Mouse (Mus musculus): ENCODE measurements around the gene Lxn. TPM values are rescaled to one million over a fixed set of nuclear protein-coding genes. Genes with fewer than 3 reads are reported as not detected.
A peak's percentile ranks its signal among the peaks of the same experiment; 100 is the strongest.

Lxn gene
- polyA plus RNA-seq, 1 experiment from 2014 or later, result 103 TPM

DNA sequence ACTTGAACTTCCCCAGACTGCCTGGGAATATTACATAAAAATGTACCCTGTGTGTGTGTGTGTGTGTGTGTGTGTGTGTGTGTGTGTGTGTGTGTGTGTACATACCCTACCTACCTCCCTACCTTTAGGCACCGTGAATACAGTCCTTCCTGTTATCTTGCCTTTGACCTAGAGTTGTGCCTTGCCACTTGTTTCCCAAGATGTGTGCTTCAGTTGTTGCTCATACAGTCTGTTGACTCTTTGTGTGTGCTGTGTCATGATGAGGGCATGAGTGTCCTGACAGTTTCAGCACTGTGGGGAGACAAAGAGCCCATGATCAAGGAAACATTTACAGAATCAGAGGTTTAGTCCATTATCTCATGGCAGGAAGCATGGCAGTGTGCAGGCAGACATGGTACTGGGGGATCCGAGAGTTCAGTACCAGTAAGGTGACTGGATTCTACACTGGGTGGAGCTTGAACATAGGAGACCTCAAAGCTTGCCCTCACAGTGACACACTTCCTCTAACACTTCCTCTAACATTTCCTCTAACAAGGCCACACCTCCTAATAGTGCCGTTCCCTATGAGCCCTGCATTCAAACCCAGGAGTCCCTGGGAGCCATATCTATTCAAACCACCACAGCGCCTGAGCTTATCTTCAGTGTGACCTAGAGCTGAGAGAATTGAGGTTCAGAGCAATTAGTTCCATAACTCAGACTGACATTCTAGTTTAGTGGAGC, 7.8 kb upstream of the Lxn start:
- ATAC-seq (ENCODE audit: insufficient number of reproducible peaks, insufficient read depth, low FRiP score, low read depth), result no peak
- no peaks in the 10 kb centered on the region for H3K27me3 ChIP-seq (ENCODE audit: control insufficient read depth, insufficient read depth, low read length)
- 78% methylated on average over 4 of the region's 4 CpGs for WGBS
- H3K9ac ChIP-seq (replicated peaks; ENCODE audit: low read depth, low read length), result no peak overlapping the region
- no peaks in the 10 kb centered on the region for H3K9me3 ChIP-seq (ENCODE audit: control insufficient read depth, low read depth, low read length)
- no peak overlapping the region for H3K27ac ChIP-seq (ENCODE audit: low read length)
- H3K36me3 ChIP-seq (ENCODE audit: control insufficient read depth, insufficient read depth, low read length), result peaks cover 18% of the 10 kb centered on the region
- H3K4me3 ChIP-seq (ENCODE audit: low read depth, low read length), result no peak overlapping the region
- no peak overlapping the region for H3K4me2 ChIP-seq (replicated peaks; ENCODE audit: low read depth, low read length)
- H3K4me1 ChIP-seq (ENCODE audit: control insufficient read depth, insufficient read depth, low read length), result no peaks in the 10 kb centered on the region

DNA sequence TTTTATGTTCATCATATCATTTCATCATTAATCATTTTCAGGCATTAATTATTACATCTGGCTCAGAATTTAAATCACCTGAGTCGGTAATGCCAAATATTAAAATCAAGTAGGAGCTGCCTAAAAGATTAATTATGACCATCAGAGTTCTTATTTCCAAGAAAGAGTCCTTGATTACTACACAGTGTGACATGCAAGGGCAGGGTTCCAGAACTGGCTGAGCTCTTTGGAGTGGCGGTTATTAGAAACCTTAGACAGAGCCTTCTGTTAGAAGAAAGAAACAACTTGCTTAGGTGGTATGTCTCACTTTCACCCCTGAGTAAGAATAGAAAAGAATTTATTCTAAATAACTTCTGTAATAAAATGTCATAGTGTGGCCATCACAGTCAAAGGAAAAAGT, 3.6 kb upstream of the Lxn start:
- no peaks in the 10 kb centered on the region for H3K27me3 ChIP-seq (ENCODE audit: control insufficient read depth, insufficient read depth, low read length)
- WGBS, result 90% methylated on average over 2 of the region's 2 CpGs
- H3K4me3 ChIP-seq (ENCODE audit: low read depth, low read length), result no peak overlapping the region
- H3K36me3 ChIP-seq (ENCODE audit: control insufficient read depth, insufficient read depth, low read length), result peaks cover 11% of the 10 kb centered on the region; the same call in 1 of the 2 replicates
- no peak for ATAC-seq (ENCODE audit: insufficient number of reproducible peaks, insufficient read depth, low FRiP score, low read depth)
- H3K27ac ChIP-seq (ENCODE audit: low read length), result no peak overlapping the region
- H3K9me3 ChIP-seq (ENCODE audit: control insufficient read depth, low read depth, low read length), result no peaks in the 10 kb centered on the region
- H3K4me1 ChIP-seq (ENCODE audit: control insufficient read depth, insufficient read depth, low read length), result peaks cover 3% of the 10 kb centered on the region; the same call in 1 of the 2 replicates
- H3K4me2 ChIP-seq (replicated peaks; ENCODE audit: low read depth, low read length), result no peak overlapping the region
- H3K9ac ChIP-seq (replicated peaks; ENCODE audit: low read depth, low read length), result no peak overlapping the region

DNA sequence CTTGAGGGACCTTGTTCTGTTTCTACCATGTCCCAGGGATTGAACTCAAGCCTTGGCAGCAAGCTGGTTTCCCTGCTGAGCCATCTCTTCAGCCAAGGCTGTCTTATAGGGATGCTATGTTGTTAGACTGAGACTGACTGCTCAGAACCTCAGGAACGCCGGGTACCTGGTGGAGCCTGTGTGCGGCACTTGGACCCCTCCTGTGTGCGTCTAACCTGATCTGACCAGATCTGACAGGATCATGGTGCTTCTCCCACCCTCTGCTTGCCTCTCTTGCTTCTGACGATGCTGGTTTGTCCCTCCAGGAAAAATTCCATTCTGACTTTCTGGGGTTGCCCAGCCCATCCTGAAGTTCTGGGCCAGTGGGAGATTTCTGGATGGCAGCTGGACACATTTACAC, 2.9 kb upstream of the Lxn start:
- ATAC-seq (ENCODE audit: insufficient number of reproducible peaks, insufficient read depth, low FRiP score, low read depth), result no peak

DNA sequence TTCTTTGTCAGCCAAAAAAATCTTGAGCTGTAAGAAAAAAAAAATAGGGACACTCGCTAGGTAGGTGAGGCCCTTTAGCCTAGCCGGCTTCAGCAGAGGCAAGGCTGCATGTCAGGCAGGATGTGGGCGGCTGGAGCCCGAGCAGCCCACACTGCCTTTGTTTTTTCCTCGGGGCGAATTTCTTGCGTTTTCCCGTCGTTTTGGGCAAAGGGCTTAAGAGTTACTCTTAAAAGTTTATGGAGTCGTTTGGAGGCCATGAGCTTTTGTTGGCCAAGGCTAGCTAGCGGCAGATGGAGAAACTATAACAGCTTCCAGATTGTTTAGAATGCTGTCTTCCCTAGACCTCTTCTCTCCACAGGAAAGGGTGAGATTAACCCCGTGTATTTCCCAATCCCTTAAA, 725 bp downstream of the Lxn start:
- Histone ChIP-seq H3K36me3 (ENCODE audit: control insufficient read depth, insufficient read depth, low read length) (peaks cover 25% of the 10 kb centered on the region), H3K4me3 (ENCODE audit: low read depth, low read length) (peak overlapping the region; percentile 62), H3K27ac (ENCODE audit: low read length) (peak overlapping the region; percentile 89), H3K4me2 (replicated peaks; ENCODE audit: low read depth, low read length) (peak overlapping the region; percentile 61), H3K27me3 (ENCODE audit: control insufficient read depth, insufficient read depth, low read length) (no peaks in the 10 kb centered on the region), H3K9me3 (ENCODE audit: control insufficient read depth, low read depth, low read length) (no peaks in the 10 kb centered on the region), H3K4me1 (ENCODE audit: control insufficient read depth, insufficient read depth, low read length) (peaks cover 3% of the 10 kb centered on the region; the same call in 1 of the 2 replicates), H3K9ac (replicated peaks; ENCODE audit: low read depth, low read length) (peak overlapping the region; percentile 45)
- ATAC-seq (ENCODE audit: insufficient number of reproducible peaks, insufficient read depth, low FRiP score, low read depth), result no peak; the same call in 1 of the 2 replicates
- WGBS, result 1% methylated on average over 12 of the region's 12 CpGs

More for the DNA sequence above, 2.9 kb upstream of the Lxn start:
- H3K4me2 ChIP-seq (replicated peaks; ENCODE audit: low read depth, low read length), result no peak overlapping the region
- peaks cover 11% of the 10 kb centered on the region; the same call in 1 of the 2 replicates for H3K36me3 ChIP-seq (ENCODE audit: control insufficient read depth, insufficient read depth, low read length)
- 95% methylated on average over 5 of the region's 5 CpGs for WGBS
- no peak overlapping the region for H3K4me3 ChIP-seq (ENCODE audit: low read depth, low read length)
- no peaks in the 10 kb centered on the region for H3K9me3 ChIP-seq (ENCODE audit: control insufficient read depth, low read depth, low read length)
- H3K9ac ChIP-seq (replicated peaks; ENCODE audit: low read depth, low read length), result no peak overlapping the region
- peaks cover 3% of the 10 kb centered on the region; the same call in 1 of the 2 replicates for H3K4me1 ChIP-seq (ENCODE audit: control insufficient read depth, insufficient read depth, low read length)
- H3K27ac ChIP-seq (ENCODE audit: low read length), result no peak overlapping the region
- H3K27me3 ChIP-seq (ENCODE audit: control insufficient read depth, insufficient read depth, low read length), result no peaks in the 10 kb centered on the region

DNA sequence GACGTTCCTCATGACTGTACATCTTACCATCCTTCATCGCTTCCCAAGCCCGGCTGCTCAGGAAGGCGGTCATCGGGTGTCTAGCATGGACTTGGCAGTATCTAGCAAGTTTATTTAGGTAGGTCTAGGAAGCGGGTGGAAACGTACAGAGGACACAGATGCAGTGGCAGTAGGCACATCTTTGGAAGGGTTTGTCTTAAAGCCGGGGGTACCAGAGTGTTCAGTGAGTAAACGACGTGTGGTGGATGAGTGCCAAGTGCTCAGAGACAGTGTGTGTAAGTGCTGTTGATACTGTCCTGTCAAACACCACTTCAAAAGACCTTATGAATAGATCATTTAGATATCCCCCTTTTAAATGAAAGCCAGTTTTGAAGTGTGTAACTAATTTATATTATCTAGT, 1.1 kb downstream of the Lxn start:
- Histone ChIP-seq H3K9me3 (ENCODE audit: control insufficient read depth, low read depth, low read length) (no peaks in the 10 kb centered on the region), H3K36me3 (ENCODE audit: control insufficient read depth, insufficient read depth, low read length) (peaks cover 25% of the 10 kb centered on the region), H3K9ac (replicated peaks; ENCODE audit: low read depth, low read length) (peak overlapping the region; percentile 45), H3K27me3 (ENCODE audit: control insufficient read depth, insufficient read depth, low read length) (no peaks in the 10 kb centered on the region), H3K4me3 (ENCODE audit: low read depth, low read length) (peak overlapping the region; percentile 62), H3K4me1 (ENCODE audit: control insufficient read depth, insufficient read depth, low read length) (peaks cover 3% of the 10 kb centered on the region; the same call in 1 of the 2 replicates), H3K4me2 (replicated peaks; ENCODE audit: low read depth, low read length) (peak overlapping the region; percentile 61), H3K27ac (ENCODE audit: low read length) (no peak overlapping the region)
- 40% methylated on average over 10 of the region's 10 CpGs for WGBS
- no peak for ATAC-seq (ENCODE audit: insufficient number of reproducible peaks, insufficient read depth, low FRiP score, low read depth)

DNA sequence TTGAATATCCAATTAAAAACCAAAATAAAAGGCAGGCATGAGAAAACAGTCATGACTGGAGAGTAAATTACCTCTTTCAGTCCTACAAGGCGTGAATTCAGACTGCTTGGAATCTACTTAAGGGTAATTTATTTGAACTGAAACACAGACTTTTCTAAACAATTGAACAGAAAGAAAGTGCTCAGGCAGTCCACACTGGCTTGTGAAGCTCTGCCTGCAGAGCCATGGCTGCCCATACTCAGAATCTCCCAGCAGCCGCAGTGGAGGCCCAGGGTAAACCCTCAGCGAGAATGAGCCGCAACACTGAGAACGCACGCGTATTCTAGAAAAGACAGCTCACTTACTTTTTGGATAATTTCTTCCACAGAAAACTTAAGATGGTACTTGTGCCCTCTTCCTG, 1.7 kb downstream of the Lxn start:
- Histone ChIP-seq H3K4me1 (ENCODE audit: control insufficient read depth, insufficient read depth, low read length) (peaks cover 3% of the 10 kb centered on the region; the same call in 1 of the 2 replicates), H3K27ac (ENCODE audit: low read length) (no peak overlapping the region), H3K4me2 (replicated peaks; ENCODE audit: low read depth, low read length) (peak overlapping the region; percentile 61; the same call in 1 of the 2 replicates), H3K9me3 (ENCODE audit: control insufficient read depth, low read depth, low read length) (no peaks in the 10 kb centered on the region), H3K4me3 (ENCODE audit: low read depth, low read length) (no peak overlapping the region), H3K27me3 (ENCODE audit: control insufficient read depth, insufficient read depth, low read length) (no peaks in the 10 kb centered on the region), H3K9ac (replicated peaks; ENCODE audit: low read depth, low read length) (no peak overlapping the region), H3K36me3 (ENCODE audit: control insufficient read depth, insufficient read depth, low read length) (peaks cover 29% of the 10 kb centered on the region)
- 79% methylated on average over 7 of the region's 7 CpGs for WGBS
- no peak for ATAC-seq (ENCODE audit: insufficient number of reproducible peaks, insufficient read depth, low FRiP score, low read depth)

DNA sequence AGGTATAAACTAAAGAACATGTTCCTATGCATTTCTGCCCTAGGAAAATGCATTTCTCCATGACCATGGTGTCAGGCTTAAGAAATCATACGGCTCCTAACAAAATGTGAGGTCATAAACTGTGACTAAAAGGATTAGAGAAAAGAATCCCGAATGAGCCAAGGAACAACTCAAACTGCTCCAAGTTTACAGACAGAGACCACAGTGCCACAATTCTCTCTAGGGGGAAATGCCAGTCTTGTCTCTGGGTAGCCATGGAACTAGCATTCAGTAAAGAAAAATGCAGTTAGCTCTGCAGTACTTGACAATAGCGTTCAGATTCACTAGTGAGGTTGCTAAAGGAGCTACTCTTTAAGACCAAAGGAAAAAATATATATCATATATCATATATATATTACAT, 3.8 kb downstream of the Lxn start:
- Histone ChIP-seq H3K9me3 (ENCODE audit: control insufficient read depth, low read depth, low read length) (no peaks in the 10 kb centered on the region), H3K4me2 (replicated peaks; ENCODE audit: low read depth, low read length) (no peak overlapping the region), H3K9ac (replicated peaks; ENCODE audit: low read depth, low read length) (no peak overlapping the region), H3K27ac (ENCODE audit: low read length) (no peak overlapping the region), H3K4me1 (ENCODE audit: control insufficient read depth, insufficient read depth, low read length) (peaks cover 3% of the 10 kb centered on the region; the same call in 1 of the 2 replicates), H3K36me3 (ENCODE audit: control insufficient read depth, insufficient read depth, low read length) (peaks cover 45% of the 10 kb centered on the region), H3K27me3 (ENCODE audit: control insufficient read depth, insufficient read depth, low read length) (no peaks in the 10 kb centered on the region), H3K4me3 (ENCODE audit: low read depth, low read length) (no peak overlapping the region)
- no peak for ATAC-seq (ENCODE audit: insufficient number of reproducible peaks, insufficient read depth, low FRiP score, low read depth)
- 92% methylated on average over 3 of the region's 3 CpGs for WGBS

DNA sequence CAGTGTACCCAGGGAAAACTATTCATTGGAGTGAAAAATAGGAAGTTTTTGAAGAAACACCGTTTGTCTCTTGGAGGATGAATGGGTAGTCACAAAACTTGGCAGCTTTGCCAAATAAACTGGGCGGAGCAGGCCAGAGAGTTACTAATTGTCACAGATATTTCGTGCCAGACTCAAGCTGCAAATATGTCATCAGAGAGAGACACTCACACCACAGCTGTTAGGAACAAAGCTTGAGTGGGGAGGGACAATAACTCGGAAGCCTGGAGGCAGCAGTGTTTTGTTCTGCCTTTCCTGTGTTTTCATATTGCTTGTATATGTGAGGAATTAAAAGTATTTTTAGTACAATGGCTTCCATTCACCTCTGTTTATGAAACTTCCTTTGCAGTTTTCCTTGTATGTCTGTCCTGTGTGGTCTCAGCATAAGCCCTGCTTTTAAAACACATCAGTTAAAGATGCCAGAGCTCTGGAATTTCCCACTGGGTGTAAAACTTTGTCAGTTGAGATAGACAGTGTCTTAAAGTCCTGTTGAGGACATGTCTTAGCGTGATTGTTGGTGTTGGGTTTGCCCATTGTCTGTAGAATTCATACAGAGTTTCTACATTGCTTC, 13.0 kb downstream of the Lxn start:
- ATAC-seq (ENCODE audit: insufficient number of reproducible peaks, insufficient read depth, low FRiP score, low read depth), result no peak
- Histone ChIP-seq H3K4me1 (ENCODE audit: control insufficient read depth, insufficient read depth, low read length) (no peaks in the 10 kb centered on the region), H3K9me3 (ENCODE audit: control insufficient read depth, low read depth, low read length) (no peaks in the 10 kb centered on the region), H3K27me3 (ENCODE audit: control insufficient read depth, insufficient read depth, low read length) (no peaks in the 10 kb centered on the region), H3K4me2 (replicated peaks; ENCODE audit: low read depth, low read length) (no peak overlapping the region), H3K27ac (ENCODE audit: low read length) (no peak overlapping the region), H3K4me3 (ENCODE audit: low read depth, low read length) (no peak overlapping the region), H3K36me3 (ENCODE audit: control insufficient read depth, insufficient read depth, low read length) (peaks cover 53% of the 10 kb centered on the region), H3K9ac (replicated peaks; ENCODE audit: low read depth, low read length) (no peak overlapping the region)
- 78% methylated on average over 5 of the region's 5 CpGs for WGBS

Measured in stomach, embryonic 14.5 days (tissue).